Mouse (Mus musculus) spleen, adult 2 months (tissue): ENCODE measurements at regions not wholly inside any gene's neighbourhood (a gene's known extent, or its start where the extent isn't known, plus 50 kb on each side); places are given as distances from the start of the nearest gene placed in this dataset.

Source experiments
- CTCF ChIP-seq: fragments of 200-500 bp; IDR thresholded peaks from 2 replicates; pipeline ENCODE4 v1.5.1; 2011; ENCODE audit warnings: mild to moderate bottlenecking, inconsistent platforms; ENCODE audit not compliant: insufficient read depth, insufficient read length, insufficient replicate concordance; ENCODE audit errors: extremely low read depth
- POLR2A ChIP-seq: fragments of 200-500 bp; IDR thresholded peaks from 2 replicates; pipeline ENCODE4 v1.6.1; 2011; ENCODE audit warnings: low read depth, low read length, inconsistent platforms

DNA sequence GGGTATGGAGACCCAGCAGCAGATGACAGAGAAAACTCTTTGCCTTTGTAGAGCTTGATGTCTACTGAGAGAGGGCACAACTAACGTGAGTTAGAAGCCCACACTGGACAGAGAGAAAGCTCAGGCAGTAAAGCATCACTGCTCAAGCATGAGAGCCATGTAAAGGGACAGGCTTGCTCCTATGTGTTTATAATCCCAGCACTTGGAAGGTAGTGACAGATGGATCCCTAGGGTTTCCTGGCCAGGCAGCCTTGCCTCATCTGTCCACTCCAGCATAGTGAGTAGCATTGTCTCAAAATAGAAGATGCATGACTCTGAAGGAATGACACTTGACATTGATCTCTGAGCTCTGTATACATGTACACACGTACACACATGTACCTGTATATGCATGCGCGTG is 55.9 kb upstream of the Cnksr3 start:
- TF ChIP-seq CTCF (no peak), POLR2A (no peak)
